Mouse (Mus musculus) CH12.LX (cell line): ENCODE data around the gene Kmt2a. TPM values are rescaled to one million over a fixed set of nuclear protein-coding genes. Genes with fewer than 3 reads are reported as not detected.

Source experiments
- DNase-seq: peaks from one replicate; pipeline ENCODE4 v3.0.0-alpha.2; 2013; ENCODE audit errors: extremely low read depth
- H3K27ac ChIP-seq: 2 replicates; pipeline ENCODE4 v1.5.1; 2012; ENCODE audit warnings: low read depth, mild to moderate bottlenecking, control low read depth, moderate library complexity; ENCODE audit not compliant: insufficient read depth
- H3K27me3 ChIP-seq: replicated peaks from 2 replicates; pipeline ENCODE3; 2012; ENCODE audit warnings: inconsistent platforms
- H3K36me3 ChIP-seq, 2 experiments: replicated peaks in 1 of 2; 2 replicates each; pipeline versions ENCODE3 to v1.6.1; 2012; ENCODE audit warnings: inconsistent platforms in 1 of 2, low read length in 1 of 2, mild to moderate bottlenecking in 1 of 2, mixed read lengths in 1 of 2, moderate library complexity in 1 of 2; ENCODE audit not compliant: control insufficient read depth in 1 of 2, insufficient read depth in 1 of 2
- H3K4me1 ChIP-seq, 2 experiments: 2 replicates each; pipeline ENCODE4 v1.6.1; 2012; ENCODE audit warnings: inconsistent platforms in 1 of 2, moderate library complexity in 1 of 2; ENCODE audit not compliant: insufficient read depth in 2 of 2, control insufficient read depth in 1 of 2
- H3K4me2 ChIP-seq: 2 replicates; pipeline ENCODE4 v1.6.1; 2012; ENCODE audit warnings: low read depth, mild to moderate bottlenecking, control low read depth; ENCODE audit not compliant: poor library complexity, insufficient read depth, severe bottlenecking
- H3K4me3 ChIP-seq, 3 experiments: fragments of 150-350 bp in 1 of 3; sonication (generic) in 1 of 3; replicated peaks in 1 of 3; 2 replicates each; pipeline versions ENCODE3 to v1.5.1; 2011 to 2012; ENCODE audit warnings: low read depth in 2 of 3, low read length in 2 of 3, mild to moderate bottlenecking in 2 of 3, moderate library complexity in 2 of 3, control low read depth in 1 of 3, improper control_type of control experiment in 1 of 3, inconsistent platforms in 1 of 3, mixed read lengths in 1 of 3; ENCODE audit not compliant: poor library complexity in 1 of 3
- H3K79me2 ChIP-seq: replicated peaks from 2 replicates; pipeline ENCODE4 v1.6.1; 2012; ENCODE audit warnings: mild to moderate bottlenecking, moderate library complexity; ENCODE audit not compliant: control insufficient read depth, poor library complexity, insufficient read depth, severe bottlenecking; ENCODE audit errors: extremely low read depth
- H3K9ac ChIP-seq: 2 replicates; pipeline ENCODE4 v1.6.1; 2012; ENCODE audit warnings: low read depth, mild to moderate bottlenecking, control low read depth, moderate library complexity; ENCODE audit not compliant: insufficient read depth
- H3K9me3 ChIP-seq: replicated peaks from 2 replicates; pipeline ENCODE3; 2012; ENCODE audit warnings: low read length, inconsistent platforms, mixed read lengths
- E2F4 ChIP-seq: IDR thresholded peaks from 2 replicates; pipeline ENCODE4 v1.6.1; 2011; ENCODE audit warnings: low read depth, low read length, improper control_type of control experiment; ENCODE audit not compliant: insufficient replicate concordance
- IRF4 ChIP-seq: IDR thresholded peaks from 2 replicates; pipeline ENCODE4 v1.6.1; 2014; ENCODE audit warnings: low read depth, mild to moderate bottlenecking, inconsistent platforms, low read length, improper control_type of control experiment
- JUN ChIP-seq: IDR thresholded peaks from 2 replicates; pipeline ENCODE4 v1.6.1; 2011; ENCODE audit warnings: low read depth, mild to moderate bottlenecking, low read length, improper control_type of control experiment, moderate library complexity; ENCODE audit not compliant: insufficient read depth
- JUND ChIP-seq: conservative IDR thresholded peaks from 2 replicates; pipeline ENCODE4 v1.6.1; 2011; ENCODE audit warnings: low read depth, low read length, improper control_type of control experiment
- KAT2A ChIP-seq: IDR thresholded peaks from 2 replicates; pipeline ENCODE4 v1.6.1; 2012; ENCODE audit warnings: low read length, improper control_type of control experiment, inconsistent platforms; ENCODE audit not compliant: insufficient replicate concordance
- MAFK ChIP-seq: IDR thresholded peaks from 2 replicates; pipeline ENCODE4 v1.6.1; 2011; ENCODE audit warnings: low read length, improper control_type of control experiment; ENCODE audit not compliant: insufficient replicate concordance
- MXI1 ChIP-seq: IDR thresholded peaks from 2 replicates; pipeline ENCODE4 v1.6.1; 2011; ENCODE audit warnings: mild to moderate bottlenecking, low read depth, low read length, improper control_type of control experiment
- MYC ChIP-seq: IDR thresholded peaks from 2 replicates; pipeline ENCODE4 v1.6.1; 2011; ENCODE audit warnings: low read depth, mild to moderate bottlenecking, improper control_type of control experiment, low read length
- NRF1 ChIP-seq: IDR thresholded peaks from 2 replicates; pipeline ENCODE4 v1.6.1; 2014; ENCODE audit warnings: low read depth, mild to moderate bottlenecking, inconsistent platforms, low read length, improper control_type of control experiment, moderate library complexity
- PAX5 ChIP-seq: IDR thresholded peaks from 2 replicates; pipeline ENCODE4 v1.6.1; 2012; ENCODE audit warnings: low read length, inconsistent platforms, mixed read lengths
- POLR2A ChIP-seq: IDR thresholded peaks from 2 replicates; pipeline ENCODE4 v1.6.1; 2011; ENCODE audit warnings: low read depth, mild to moderate bottlenecking, improper control_type of control experiment, low read length
- POLR2AphosphoS2 ChIP-seq: IDR thresholded peaks from 2 replicates; pipeline ENCODE4 v1.6.1; 2011; ENCODE audit warnings: low read depth, low read length, improper control_type of control experiment
- RAD21 ChIP-seq: IDR thresholded peaks from 2 replicates; pipeline ENCODE4 v1.6.1; 2011; ENCODE audit warnings: low read depth, mild to moderate bottlenecking, low read length, improper control_type of control experiment, moderate library complexity
- SMC3 ChIP-seq: IDR thresholded peaks from 2 replicates; pipeline ENCODE4 v1.6.1; 2011; ENCODE audit warnings: low read depth, low read length, improper control_type of control experiment
- TBP ChIP-seq: conservative IDR thresholded peaks from 2 replicates; pipeline ENCODE4 v1.6.1; 2011; ENCODE audit warnings: low read depth, low read length, improper control_type of control experiment
- TCF12 ChIP-seq: IDR thresholded peaks from 2 replicates; pipeline ENCODE4 v1.6.1; 2014; ENCODE audit warnings: low read depth, mild to moderate bottlenecking, inconsistent platforms, low read length, improper control_type of control experiment
- ZKSCAN1 ChIP-seq: IDR thresholded peaks from 2 replicates; pipeline ENCODE4 v1.6.1; 2012; ENCODE audit warnings: low read depth, inconsistent platforms, low read length, improper control_type of control experiment, borderline replicate concordance
- ZMIZ1 ChIP-seq: IDR thresholded peaks from 2 replicates; pipeline ENCODE4 v1.6.1; 2012; ENCODE audit warnings: low read depth, mild to moderate bottlenecking, inconsistent platforms, low read length, improper control_type of control experiment
- dilution Hi-C: fragments of 300-500 bp; cut with MboI; formaldehyde crosslinking; loops from 2 replicates; pipeline ENCODE4 v1.14.3; 2020; ENCODE audit warnings: low sequenced_read_pairs; ENCODE audit not compliant: extremely low pct_unique_long_range_greater_than_20kb, extremely low pct_ligation_motif_present
- in situ Hi-C: fragments of 300-500 bp; cut with MboI; formaldehyde crosslinking; loops from 3 replicates; pipeline ENCODE4 v1.14.3; 2019; ENCODE audit warnings: low sequenced_read_pairs, low pct_ligation_motif_present, low pct_unique_long_range_greater_than_20kb, mixed read lengths
- polyA plus RNA-seq: library from polyadenylated mRNA; unstranded; fragments of >175 nt; gene quantifications from 2 replicates; pipeline ENCODE4 v1.2.1, GENCODE M21; 2012; ENCODE audit warnings: low read depth; ENCODE audit not compliant: insufficient read length
- total RNA-seq, 2 experiments: library from RNA; depleted of rRNA; stranded (reverse); fragments of 300-350 nt in 1 of 2; fragments of >200 nt in 1 of 2; gene quantifications; 2 replicates each; pipeline ENCODE4 v1.2.3; 2012 to 2014

Gene Kmt2a
- total and polyA plus RNA-seq, 3 experiments, result 2.5 to 21.3 (median 7.2) TPM

- TF ChIP-seq TCF12 (peak; percentile 54; the same call in 1 of the 2 replicates), PAX5 (no peak), KAT2A (no peak), JUND (0 out of 2 replicates have a peak, but pooled peaks have one; percentile 17), NRF1 (no peak; the same call in 1 of the 2 replicates), RAD21 (no peak), POLR2A (0 out of 2 replicates have a peak, but pooled peaks have one; percentile 24), MXI1 (peak; percentile 67; the same call in 1 of the 2 replicates)
Observed at GRCm38 (mm10) chr9:44866501-44867240, 14.4 kb downstream of the Kmt2a start (continued).

- dilution Hi-C loops (no loop called here), in situ Hi-C loops (no loop called here)
- Histone ChIP-seq H3K27me3 (no peaks in the 10 kb centered on the region), H3K4me3 (no peak overlapping the region), H3K36me3 (peaks cover 38 to 91% of the 10 kb centered on the region in 2 experiments), H3K9ac (no peak overlapping the region), H3K9me3 (peaks cover 12% of the 10 kb centered on the region), H3K79me2 (peaks cover 80% of the 10 kb centered on the region), H3K27ac (no peak overlapping the region), H3K4me1 (peaks cover 6 to 28% of the 10 kb centered on the region in 2 experiments), H3K4me2 (no peak overlapping the region)
- no peak for DNase-seq
- no peak for TF ChIP-seq E2F4
- TF ChIP-seq MAFK, result peak; percentile 93
Observed at GRCm38 (mm10) chr9:44861121-44861520, 20.0 kb downstream of the Kmt2a start.

GRCm38 (mm10) chr9:44858657-44859056, 22.4 kb downstream of the Kmt2a start:
- Histone ChIP-seq H3K4me1 (peaks cover 2 to 20% of the 10 kb centered on the region in 2 experiments; a peak in 2 of 4 replicates), H3K9ac (no peak overlapping the region), H3K9me3 (peaks cover 12% of the 10 kb centered on the region), H3K27me3 (no peaks in the 10 kb centered on the region), H3K36me3 (peaks cover 29 to 83% of the 10 kb centered on the region in 2 experiments), H3K27ac (no peak overlapping the region), H3K4me3 (no peak overlapping the region), H3K79me2 (peaks cover 74% of the 10 kb centered on the region), H3K4me2 (no peak overlapping the region)
- dilution Hi-C loops, result no loop called here
- in situ Hi-C loops, result no loop called here
- no peak for DNase-seq
- TF ChIP-seq JUN (no peak), MAFK (no peak), TCF12 (no peak), POLR2AphosphoS2 (no peak), ZMIZ1 (no peak), RAD21 (no peak), MXI1 (no peak), TBP (no peak), IRF4 (no peak), E2F4 (no peak), MYC (no peak), ZKSCAN1 (no peak), SMC3 (no peak), POLR2A (no peak)
- TF ChIP-seq, all 38 proteins: peak for 0
